Mouse (Mus musculus) yolk sac, embryonic 10.5 days (tissue): ENCODE measurements at regions not wholly inside any gene's neighbourhood (a gene's known extent, or its start where the extent isn't known, plus 50 kb on each side); places are given as distances from the start of the nearest gene placed in this dataset.
A peak's percentile ranks its signal among the peaks of the same experiment; 100 is the strongest.

Experiments used
- DNase-seq: peaks from one replicate; pipeline ENCODE4 v3.0.0-alpha.2; 2017; ENCODE audit warnings: low spot score

- DNase-seq: no peak
These were observed 52.7 kb upstream of the Trpc4 start for GRCm38 (mm10) chr3:54103098-54103497.

GRCm38 (mm10) chr3:54083634-54084033 lies 72.2 kb upstream of the Trpc4 start:
- no peak for DNase-seq

GRCm38 (mm10) chr3:54076461-54076860 lies 79.4 kb upstream of the Trpc4 start:
- no peak for DNase-seq

GRCm38 (mm10) chr3:54060653-54061052 lies 95.2 kb upstream of the Trpc4 start:
- DNase-seq: no peak

- no peak for DNase-seq
These were observed 101.5 kb upstream of the Trpc4 start for GRCm38 (mm10) chr3:54054376-54054775.

- no peak for DNase-seq
These were observed 106.5 kb upstream of the Trpc4 start for GRCm38 (mm10) chr3:54049370-54049769.

GRCm38 (mm10) chr3:54048091-54048670 lies 107.7 kb upstream of the Trpc4 start:
- no peak for DNase-seq

- DNase-seq: no peak
These were observed 128.5 kb upstream of the Trpc4 start for GRCm38 (mm10) chr3:54027365-54027764.

GRCm38 (mm10) chr3:54020196-54020595 lies 135.6 kb upstream of the Trpc4 start:
- no peak for DNase-seq

GRCm38 (mm10) chr3:54017943-54018649 lies 137.7 kb upstream of the Trpc4 start:
- DNase-seq: no peak

- DNase-seq: no peak
These were observed 139.0 kb upstream of the Trpc4 start for GRCm38 (mm10) chr3:54016877-54017276.

GRCm38 (mm10) chr3:54011016-54011415 lies 144.8 kb upstream of the Trpc4 start:
- no peak for DNase-seq

GRCm38 (mm10) chr3:53992993-53993392 lies 129.4 kb upstream of the Ufm1 start:
- DNase-seq: no peak

GRCm38 (mm10) chr3:53988796-53989195 lies 125.2 kb upstream of the Ufm1 start:
- no peak for DNase-seq

- no peak for DNase-seq
These were observed 124.6 kb upstream of the Ufm1 start for GRCm38 (mm10) chr3:53988256-53988655.

GRCm38 (mm10) chr3:53987316-53987715 lies 123.7 kb upstream of the Ufm1 start:
- no peak for DNase-seq

GRCm38 (mm10) chr3:53984743-53985550 lies 121.3 kb upstream of the Ufm1 start:
- no peak for DNase-seq

GRCm38 (mm10) chr3:53982311-53982710 lies 118.7 kb upstream of the Ufm1 start:
- DNase-seq: no peak

- DNase-seq: no peak
These were observed 118.0 kb upstream of the Ufm1 start for GRCm38 (mm10) chr3:53981585-53981984.

- no peak for DNase-seq
These were observed 113.9 kb upstream of the Ufm1 start for GRCm38 (mm10) chr3:53977379-53978080.

GRCm38 (mm10) chr3:53974905-53975551 lies 111.4 kb upstream of the Ufm1 start:
- DNase-seq: peak; percentile 8
